8 mouse cellular contexts compared by ENCODE assay signal in genomic region chr3:96696198-96696765, GRCm38 (mm10). TPM values are rescaled to one million over a fixed set of nuclear protein-coding genes. Genes with fewer than 3 reads are reported as not detected.
DNase-seq lines count a peak whose midpoint lies in the region; ATAC-seq lines count a peak whose summit lies in the region.

Gene Pias3, plus strand, starts transcription at chr3:96696384.

- peaks cover 18% of the 10 kb centered on the region for H3K36me3 ChIP-seq in hindbrain, embryonic 12.5 days
- H3K36me3 ChIP-seq in macrophage (ENCODE audit: inconsistent target): peaks cover 16% of the 10 kb centered on the region; the same call in 1 of the 2 replicates

- peak; percentile 47 for ATAC-seq in frontal cortex, adult (ENCODE audit: low TSS enrichment)
- peak; percentile 62 for ATAC-seq in hindbrain, embryonic 12.5 days (ENCODE audit: low FRiP score)

- peaks cover 20% of the 10 kb centered on the region for H3K79me2 ChIP-seq in macrophage (ENCODE audit: inconsistent target)

- peaks cover 25% of the 10 kb centered on the region for H3K4me1 ChIP-seq in hindbrain, embryonic 12.5 days

- peak; percentile 93 for DNase-seq in NIH3T3 (ENCODE audit: low read depth)
- peak; percentile 51 for DNase-seq in cerebellum, adult 9-10 months
- DNase-seq in layer of hippocampus, postnatal 36 days: peak; percentile 55 to 72
- DNase-seq in retina, postnatal 7 days (ENCODE audit: low read depth, low spot score): peak; percentile 62
- peak; percentile 45 for DNase-seq in urinary bladder, postnatal 10 days (ENCODE audit: low spot score)

- peak within 1 kb of the TSS; percentile 69 for H3K4me2 ChIP-seq in hindbrain, embryonic 12.5 days (replicated peaks)

- H3K4me3 ChIP-seq in hindbrain, embryonic 12.5 days: peak within 1 kb of the TSS; percentile 86
- peak within 1 kb of the TSS; percentile 98 for H3K4me3 ChIP-seq in macrophage (ENCODE audit: inconsistent target)

- no peaks in the 10 kb centered on the region for H3K9me3 ChIP-seq in hindbrain, embryonic 12.5 days (replicated peaks)

- peak within 1 kb of the TSS; percentile 96 for H3K27ac ChIP-seq in hindbrain, embryonic 12.5 days
- H3K27ac ChIP-seq in macrophage: peak within 1 kb of the TSS; percentile 78

- WGBS in hindbrain, embryonic 12.5 days: under 1% methylated on average over 35 of the region's 35 CpGs
- 0% methylated on average over 31 of the region's 35 CpGs for WGBS in macrophage (ENCODE audit: missing documents)

- H3K27me3 ChIP-seq in hindbrain, embryonic 12.5 days: no peaks in the 10 kb centered on the region

- H3K9ac ChIP-seq in hindbrain, embryonic 12.5 days: peak within 1 kb of the TSS; percentile 88

RNA-seq across cellular contexts. Expression of gene Pias3, which starts in this region (rescaled TPM):
- polyA plus RNA-seq in hindbrain, embryonic 12.5 days (2016; fragmentation: Nextera tagmentation; extraction: Ambion mirVana): 48.2 and 55.0 TPM in 2 replicates
- total RNA-seq in layer of hippocampus, postnatal 36 days (2021): 10 to 100 TPM; 26.1 to 27.5 TPM
- 10 to 100 TPM; 10.7 to 96.0 (median 49.5) TPM for total RNA-seq in macrophage (2018; cell fraction: chromatin; rRNA removed)
- total RNA-seq in macrophage (2018; cell fraction: cytosol; rRNA removed): 10 to 100 TPM in 18 of 26 experiments, 1 to 10 TPM in 8; 7.5 to 16.6 (median 12.2) TPM
- 10 to 100 TPM in 25 of 26 experiments, 1 to 10 TPM in 1; 8.5 to 76.7 (median 28.4) TPM for total RNA-seq in macrophage (2018; cell fraction: nucleus; rRNA removed)
- polyA plus RNA-seq in macrophage (2018): 13.0 to 14.5 TPM (median 14.1 TPM) in 3 replicates

Comparison
In these comparisons a context has a peak if more than half of its experiments do, and no peak if none do; other contexts are left out.
1. Peak in every context shown above with its lines: DNase-seq, ATAC-seq, H3K4me3 ChIP-seq and H3K27ac ChIP-seq.